Mouse (Mus musculus) lung, adult 2 months (tissue): ENCODE data around the gene Fgd2.

Experiments used
- CTCF ChIP-seq: fragments of 200-500 bp; IDR thresholded peaks from 2 replicates; pipeline ENCODE4 v1.5.1; 2011; ENCODE audit warnings: mild to moderate bottlenecking, low read length, control low read depth; ENCODE audit not compliant: insufficient read depth
- POLR2A ChIP-seq: fragments of 200-500 bp; IDR thresholded peaks from 2 replicates; pipeline ENCODE4 v1.6.1; 2011; ENCODE audit warnings: low read depth, mild to moderate bottlenecking, control low read depth, low read length, borderline replicate concordance; ENCODE audit errors: extremely low read depth

DNA sequence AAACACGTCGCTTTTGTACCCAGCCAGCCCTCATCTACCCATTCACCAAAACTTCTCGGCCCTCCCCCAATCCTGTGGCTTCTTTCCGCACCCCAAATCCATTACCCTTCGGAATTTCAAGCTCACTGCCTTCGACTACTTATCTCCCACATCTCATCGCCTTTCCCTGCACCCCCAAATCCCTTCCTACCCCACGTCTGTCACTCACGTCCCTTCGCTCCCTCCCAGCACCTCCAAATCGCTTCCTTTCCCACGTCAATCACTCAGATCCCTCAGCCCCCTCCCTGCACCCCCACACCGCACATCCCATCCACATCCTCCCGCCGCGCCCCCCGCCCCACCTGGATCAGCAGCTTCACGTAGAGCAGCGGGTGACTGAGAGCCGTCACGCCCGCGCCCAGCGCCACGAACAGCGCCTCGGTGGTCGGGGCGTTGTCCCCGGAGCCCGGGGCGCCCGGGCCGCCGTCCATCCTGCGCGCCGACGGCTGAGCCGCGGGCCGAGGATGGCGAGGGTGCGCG is 13.5 kb upstream of the Fgd2 start:
- peak; percentile 8; the same call in 1 of the 2 replicates for TF ChIP-seq POLR2A
- no peak for TF ChIP-seq CTCF
